Mouse (Mus musculus) CD8-positive naive resting alpha-beta T cell, adult 57 days (primary cell): ENCODE results near the gene Rhno1. TPM values are rescaled to one million over a fixed set of nuclear protein-coding genes. Genes with fewer than 3 reads are reported as not detected.

Experiments
- total RNA-seq: library from RNA; stranded (reverse); gene quantifications from one replicate; pipeline ENCODE4 v1.2.4, GENCODE M21; 2023

Gene Rhno1
- 41.6 TPM for total RNA-seq

GRCm38 (mm10) chr6:128362381-128363006 lies at the start of gene Rhno1, which contains the start of gene Foxm1:
TSS of gene Rhno1 (minus strand) at chr6:128362911.
TSS of gene Foxm1 (plus strand) at chr6:128362967.

GRCm38 (mm10) chr6:128398996-128399395 lies 36.3 kb upstream of the Rhno1 start, which contains the start of gene Nrip2:
TSS of gene Nrip2 (plus strand) at chr6:128399296.

GRCm38 (mm10) chr6:128375192-128375591 lies 12.5 kb upstream of the Rhno1 start, which contains the start of the genes Tex52 and Gm44596:
TSS of gene Tex52 (plus strand) at chr6:128375456.
TSS of gene Gm44596 (plus strand) at chr6:128375503.

GRCm38 (mm10) chr6:128355726-128356416 lies 6.8 kb downstream of the Rhno1 start, which contains the start of gene Tulp3:
TSS of gene Tulp3 (minus strand) at chr6:128355851.

Other genes starting within 250 kb of the Rhno1 start
- gene Tspan9, start 219.3 kb downstream of the Rhno1 start, total RNA-seq, result 12.2 TPM
- not detected for gene Tead4, start 62.1 kb downstream of the Rhno1 start, total RNA-seq
- 10.3 TPM for gene Tulp3, start 7.1 kb downstream of the Rhno1 start, total RNA-seq
- 7.1 TPM for gene Foxm1, start 56 bp upstream of the Rhno1 start, total RNA-seq
- gene Tex52, start 12.5 kb upstream of the Rhno1 start, total RNA-seq, result not detected
- not detected for gene Gm44596, start 12.6 kb upstream of the Rhno1 start, total RNA-seq
- not detected for gene Nrip2, start 36.4 kb upstream of the Rhno1 start, total RNA-seq
- 59.7 TPM for gene Itfg2, start 62.0 kb upstream of the Rhno1 start, total RNA-seq
- gene Fkbp4, start 75.8 kb upstream of the Rhno1 start, total RNA-seq, result 89.4 TPM
- not detected for gene Pzp, start 163.8 kb upstream of the Rhno1 start, total RNA-seq
- not detected for gene A2ml1, start 218.7 kb upstream of the Rhno1 start, total RNA-seq